Mouse (Mus musculus): Measurements from ENCODE around the gene Pbx3.

Pbx3 gene

GRCm38 (mm10) chr2:34146431-34146830 lies 226.5 kb downstream of the Pbx3 start:
- no peak for DNase-seq (ENCODE audit: low spot score)

- DNase-seq (ENCODE audit: low spot score), result no peak
Measured at GRCm38 (mm10) chr2:34139470-34140158, 233.3 kb downstream of the Pbx3 start.

GRCm38 (mm10) chr2:34135316-34135715 lies 237.6 kb downstream of the Pbx3 start:
- DNase-seq (ENCODE audit: low spot score), result no peak

- DNase-seq (ENCODE audit: low spot score), result no peak
Measured at GRCm38 (mm10) chr2:34132751-34133150, 240.2 kb downstream of the Pbx3 start.

- DNase-seq (ENCODE audit: low spot score), result peak; percentile 33
Measured at GRCm38 (mm10) chr2:34129674-34130267, 243.2 kb downstream of the Pbx3 start.

- no peak for DNase-seq (ENCODE audit: low spot score)
Measured at GRCm38 (mm10) chr2:34127871-34128270, 245.1 kb downstream of the Pbx3 start.

GRCm38 (mm10) chr2:34123896-34124295 lies 249.0 kb downstream of the Pbx3 start:
- DNase-seq (ENCODE audit: low spot score), result no peak
